In the genomic region with DNA sequence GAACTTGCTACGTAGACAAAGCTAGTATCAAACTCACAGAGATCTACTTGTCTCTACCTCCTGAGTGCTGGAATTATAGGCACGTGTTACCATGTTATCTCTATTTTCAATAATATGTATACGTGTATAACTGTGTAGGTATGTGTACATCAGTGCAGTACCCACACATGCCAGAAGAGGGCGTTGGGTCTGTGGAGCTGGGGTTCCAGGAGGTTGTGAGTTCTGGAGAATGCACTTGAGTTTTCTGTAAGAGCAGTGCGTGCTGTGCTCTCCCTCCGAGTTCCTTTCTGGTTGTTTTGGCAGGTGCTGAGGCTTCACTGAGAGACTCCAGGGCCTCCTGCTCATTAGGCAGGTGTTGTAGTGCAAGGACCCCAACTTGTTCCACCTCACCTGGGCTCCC, we compare ENCODE assay signal across 15 mouse cellular contexts. TPM values are rescaled to one million over a fixed set of nuclear protein-coding genes. Genes with fewer than 3 reads are reported as not detected.
DNase-seq lines count a peak whose midpoint lies in the region; ATAC-seq and TF ChIP-seq lines count a peak whose summit lies in the region.
"Had no signal": no experiment of that assay in that cellular context is flagged by ENCODE, and none has a peak within 500 bp of the region (broad histone marks: within the 10 kb centered on the region; RNA-seq: fewer than 3 reads in every experiment).

No protein-coding gene starts in this region.

- peaks cover 33% of the 10 kb centered on the region for H3K4me1 ChIP-seq in heart, postnatal 0 days (ENCODE audit: control insufficient read depth, insufficient read depth)
- H3K4me1 ChIP-seq in liver, postnatal 0 days (ENCODE audit: insufficient read depth) = no peaks in the 10 kb centered on the region
- no peaks in the 10 kb centered on the region for H3K4me1 ChIP-seq in ES-Bruce4 (ENCODE audit: control insufficient read depth, insufficient read depth, low read length)
- H3K4me1 ChIP-seq in cortical plate, adult 2 months (ENCODE audit: control insufficient read depth, insufficient read depth, low read length) = no peaks in the 10 kb centered on the region

- DNase-seq in heart, postnatal 0 days (ENCODE audit: low spot score) = no peak
- no peak for DNase-seq in heart, postnatal 14 days
- no peak for DNase-seq in liver, postnatal 0 days
- no peak for DNase-seq in liver
- DNase-seq in ovary, postnatal 10 days (ENCODE audit: low spot score) = no peak
- DNase-seq in cerebellum, adult 8-10 months = no peak
- DNase-seq: cerebellum, adult 18-20 months; embryo, embryonic 11 days; liver, embryonic 13.5 days; right cerebral cortex, postnatal 14 days had no signal

- H3K9ac ChIP-seq in heart, postnatal 0 days (replicated peaks; ENCODE audit: low read depth, low read length) = no peak overlapping the region
- no peak overlapping the region for H3K9ac ChIP-seq in liver, postnatal 0 days (replicated peaks)
- H3K9ac ChIP-seq in ES-Bruce4 (ENCODE audit: low read depth, poor library complexity, severe bottlenecking) = no peak overlapping the region
- H3K9ac ChIP-seq: hindbrain, embryonic 14.5 days; liver, embryonic 13.5 days had no signal

- no peak overlapping the region for H3K4me2 ChIP-seq in heart, postnatal 0 days (ENCODE audit: low read depth, low read length)
- no peak overlapping the region for H3K4me2 ChIP-seq in liver, postnatal 0 days (ENCODE audit: low read depth, low read length)
- H3K4me2 ChIP-seq: hindbrain, embryonic 14.5 days; liver, embryonic 13.5 days had no signal

- TF ChIP-seq CTCF in heart, postnatal 0 days (IDR thresholded peaks at IDR 0.05; ENCODE audit: low read depth) = peak; percentile 20; the same call in 1 of the 2 replicates
- TF ChIP-seq CTCF in liver, postnatal 0 days (IDR thresholded peaks at IDR 0.05; ENCODE audit: low read depth) = peak; percentile 56
- peak; percentile 40 for TF ChIP-seq CTCF in ES-Bruce4 (IDR thresholded peaks at IDR 0.05; ENCODE audit: low read depth, low read length)
- 0 out of 2 replicates have a peak, but pooled peaks have one; percentile 7 for TF ChIP-seq CTCF in cortical plate, adult 2 months (IDR thresholded peaks at IDR 0.05; ENCODE audit: extremely low read depth, insufficient read depth, low read length)

- no peak overlapping the region for H3K27ac ChIP-seq in heart, postnatal 0 days (ENCODE audit: low read depth)
- no peak overlapping the region for H3K27ac ChIP-seq in liver, postnatal 0 days (ENCODE audit: low read depth)
- H3K27ac ChIP-seq in ES-Bruce4 (ENCODE audit: insufficient read depth, low read length) = no peak overlapping the region
- H3K27ac ChIP-seq in cortical plate, adult 2 months (ENCODE audit: insufficient read depth, low read length) = no peak overlapping the region
- H3K27ac ChIP-seq: hindbrain, embryonic 14.5 days; liver, embryonic 13.5 days had no signal

- no peaks in the 10 kb centered on the region for H3K27me3 ChIP-seq in heart, postnatal 0 days (ENCODE audit: control insufficient read depth, insufficient read depth, low read length)
- H3K27me3 ChIP-seq in liver, postnatal 0 days (ENCODE audit: insufficient read depth, low read length) = no peaks in the 10 kb centered on the region
- H3K27me3 ChIP-seq in ES-Bruce4 (ENCODE audit: control insufficient read depth, insufficient read depth, low read length, poor library complexity, severe bottlenecking) = no peaks in the 10 kb centered on the region
- H3K27me3 ChIP-seq: liver, embryonic 13.5 days; megakaryocyte, embryonic 14.5 days had no signal

- TF ChIP-seq EP300 in heart, postnatal 0 days (IDR thresholded peaks at IDR 0.05; ENCODE audit: low read depth) = no peak
- TF ChIP-seq EP300 in liver, postnatal 0 days (IDR thresholded peaks at IDR 0.05; ENCODE audit: low read depth) = no peak
- TF ChIP-seq EP300 in ES-Bruce4 (IDR thresholded peaks at IDR 0.05; ENCODE audit: insufficient read depth, low read depth, low read length) = no peak

- H3K9me3 ChIP-seq in heart, postnatal 0 days (replicated peaks; ENCODE audit: control insufficient read depth, low read length) = no peaks in the 10 kb centered on the region
- H3K9me3 ChIP-seq in liver, postnatal 0 days (ENCODE audit: low read length) = no peaks in the 10 kb centered on the region
- H3K9me3 ChIP-seq in ES-Bruce4 (replicated peaks; ENCODE audit: control insufficient read depth, insufficient read depth, low read length, poor library complexity, severe bottlenecking) = no peaks in the 10 kb centered on the region; the same call in 1 of the 2 replicates
- H3K9me3 ChIP-seq: megakaryocyte, embryonic 14.5 days had no signal

- WGBS in heart, postnatal 0 days = 91% methylated on average over 6 of the region's 6 CpGs
- 88% methylated on average over 6 of the region's 6 CpGs for WGBS in liver, postnatal 0 days (ENCODE audit: insufficient replicate concordance)

- H3K4me3 ChIP-seq in heart, postnatal 0 days (ENCODE audit: low read depth, low read length) = no peak overlapping the region
- H3K4me3 ChIP-seq in liver, postnatal 0 days (ENCODE audit: low read depth, low read length) = no peak overlapping the region
- H3K4me3 ChIP-seq in ES-Bruce4 (ENCODE audit: low read depth, low read length) = no peak overlapping the region
- no peak overlapping the region for H3K4me3 ChIP-seq in cortical plate, adult 2 months (ENCODE audit: insufficient read depth, low read length)
- H3K4me3 ChIP-seq: erythroblast, embryonic 14.5 days; liver, embryonic 13.5 days; megakaryocyte, embryonic 14.5 days had no signal

- TF ChIP-seq POLR2A in ES-Bruce4 (IDR thresholded peaks at IDR 0.05; ENCODE audit: insufficient read depth, low read length) = no peak
- no peak for TF ChIP-seq POLR2A in cortical plate, adult 2 months (IDR thresholded peaks at IDR 0.05; ENCODE audit: extremely low read depth, insufficient read depth, low read length)

- peaks cover 28% of the 10 kb centered on the region for H3K36me3 ChIP-seq in heart, postnatal 0 days (replicated peaks; ENCODE audit: control insufficient read depth, insufficient read depth, low read length)
- H3K36me3 ChIP-seq in liver, postnatal 0 days (replicated peaks; ENCODE audit: insufficient read depth, low read length) = peaks cover 15% of the 10 kb centered on the region
- 0 out of 2 replicates have a peak, but pooled peaks cover 2% of the 10 kb centered on the region for H3K36me3 ChIP-seq in ES-Bruce4 (ENCODE audit: control insufficient read depth, insufficient read depth, low read length, poor library complexity, severe bottlenecking)

- ATAC-seq in heart, postnatal 0 days (ENCODE audit: insufficient read depth, low read depth) = no peak
- ATAC-seq in liver, postnatal 0 days = no peak

- intact Hi-C loops in heart, postnatal 14 days (cut with DNase I) = no loop called here

RNA-seq across cellular contexts. Expression of gene Cenpx, which starts 17.0 kb away (rescaled TPM):
- total RNA-seq in heart, postnatal 0 days (2014; rRNA removed; ENCODE audit: low replicate concordance) = 68.7 and 115 TPM in 2 replicates
- 102 and 114 TPM in 2 replicates for polyA plus RNA-seq in heart, postnatal 0 days (2015; fragmentation: Nextera tagmentation; extraction: Ambion mirVana)
- 10 to 100 TPM; 35.4 to 36.4 TPM for total RNA-seq in heart, postnatal 14 days (2021)
- polyA plus RNA-seq in liver, postnatal 0 days (2015; fragmentation: Nextera tagmentation; extraction: Ambion mirVana) = 81.0 and 88.0 TPM in 2 replicates
- polyA plus RNA-seq in ES-Bruce4 (2011; ENCODE audit: insufficient read depth, insufficient read length, low read depth, missing spikeins) = 38.0 and 45.3 TPM in 2 replicates
- 36.2 and 40.2 TPM in 2 replicates for polyA plus RNA-seq in cortical plate, adult 2 months (2012; rRNA removed)

RNA-seq across cellular contexts. Expression of gene Lrrc45, which starts 17.2 kb away (rescaled TPM):
- total RNA-seq in heart, postnatal 0 days (2014; rRNA removed; ENCODE audit: low replicate concordance) = 11.9 and 28.3 TPM in 2 replicates
- 12.4 and 14.2 TPM in 2 replicates for polyA plus RNA-seq in heart, postnatal 0 days (2015; fragmentation: Nextera tagmentation; extraction: Ambion mirVana)
- total RNA-seq in heart, postnatal 14 days (2021) = 10 to 100 TPM in 1 of 2 experiments, 1 to 10 TPM in 1; 9.2 to 10.9 TPM
- polyA plus RNA-seq in liver, postnatal 0 days (2015; fragmentation: Nextera tagmentation; extraction: Ambion mirVana) = 5.1 and 5.4 TPM in 2 replicates
- 7.3 and 9.8 TPM in 2 replicates for polyA plus RNA-seq in ES-Bruce4 (2011; ENCODE audit: insufficient read depth, insufficient read length, low read depth, missing spikeins)
- 114 and 137 TPM in 2 replicates for polyA plus RNA-seq in cortical plate, adult 2 months (2012; rRNA removed)

RNA-seq across cellular contexts. Expression of gene Aspscr1, which starts 23.8 kb away (rescaled TPM):
- 88.8 and 146 TPM in 2 replicates for total RNA-seq in heart, postnatal 0 days (2014; rRNA removed; ENCODE audit: low replicate concordance)
- 86.3 and 87.9 TPM in 2 replicates for polyA plus RNA-seq in heart, postnatal 0 days (2015; fragmentation: Nextera tagmentation; extraction: Ambion mirVana)
- total RNA-seq in heart, postnatal 14 days (2021) = 10 to 100 TPM; 35.0 to 37.9 TPM
- polyA plus RNA-seq in liver, postnatal 0 days (2015; fragmentation: Nextera tagmentation; extraction: Ambion mirVana) = 56.8 and 57.1 TPM in 2 replicates
- 46.5 and 50.8 TPM in 2 replicates for polyA plus RNA-seq in ES-Bruce4 (2011; ENCODE audit: insufficient read depth, insufficient read length, low read depth, missing spikeins)
- polyA plus RNA-seq in cortical plate, adult 2 months (2012; rRNA removed) = 46.2 and 46.8 TPM in 2 replicates

RNA-seq across cellular contexts. Expression of gene Rac3, which starts 24.7 kb away (rescaled TPM):
- total RNA-seq in heart, postnatal 0 days (2014; rRNA removed; ENCODE audit: low replicate concordance) = 9.2 and 12.6 TPM in 2 replicates
- polyA plus RNA-seq in heart, postnatal 0 days (2015; fragmentation: Nextera tagmentation; extraction: Ambion mirVana) = 1.4 and 1.8 TPM in 2 replicates
- 1 to 10 TPM; 1.3 to 1.6 TPM for total RNA-seq in heart, postnatal 14 days (2021)
- polyA plus RNA-seq in liver, postnatal 0 days (2015; fragmentation: Nextera tagmentation; extraction: Ambion mirVana) = 0.36 and 0.38 TPM in 2 replicates
- 16.6 and 20.7 TPM in 2 replicates for polyA plus RNA-seq in ES-Bruce4 (2011; ENCODE audit: insufficient read depth, insufficient read length, low read depth, missing spikeins)
- 60.4 and 72.2 TPM in 2 replicates for polyA plus RNA-seq in cortical plate, adult 2 months (2012; rRNA removed)

RNA-seq across cellular contexts. Expression of gene Dcxr, which starts 30.5 kb away (rescaled TPM):
- 5.0 and 10.5 TPM in 2 replicates for total RNA-seq in heart, postnatal 0 days (2014; rRNA removed; ENCODE audit: low replicate concordance)
- polyA plus RNA-seq in heart, postnatal 0 days (2015; fragmentation: Nextera tagmentation; extraction: Ambion mirVana) = 8.6 and 8.7 TPM in 2 replicates
- total RNA-seq in heart, postnatal 14 days (2021) = 1 to 10 TPM; 3.1 to 5.8 TPM
- polyA plus RNA-seq in liver, postnatal 0 days (2015; fragmentation: Nextera tagmentation; extraction: Ambion mirVana) = 118 and 141 TPM in 2 replicates
- polyA plus RNA-seq in ES-Bruce4 (2011; ENCODE audit: insufficient read depth, insufficient read length, low read depth, missing spikeins) = 54.3 and 68.2 TPM in 2 replicates
- 20.5 and 21.3 TPM in 2 replicates for polyA plus RNA-seq in cortical plate, adult 2 months (2012; rRNA removed)
